Mouse (Mus musculus): ENCODE data around the gene Atp6v0b. TPM values are rescaled to one million over a fixed set of nuclear protein-coding genes. Genes with fewer than 3 reads are reported as not detected.

Atp6v0b gene
- polyA plus RNA-seq, 1 experiment from 2014 or later = 185 TPM

DNA sequence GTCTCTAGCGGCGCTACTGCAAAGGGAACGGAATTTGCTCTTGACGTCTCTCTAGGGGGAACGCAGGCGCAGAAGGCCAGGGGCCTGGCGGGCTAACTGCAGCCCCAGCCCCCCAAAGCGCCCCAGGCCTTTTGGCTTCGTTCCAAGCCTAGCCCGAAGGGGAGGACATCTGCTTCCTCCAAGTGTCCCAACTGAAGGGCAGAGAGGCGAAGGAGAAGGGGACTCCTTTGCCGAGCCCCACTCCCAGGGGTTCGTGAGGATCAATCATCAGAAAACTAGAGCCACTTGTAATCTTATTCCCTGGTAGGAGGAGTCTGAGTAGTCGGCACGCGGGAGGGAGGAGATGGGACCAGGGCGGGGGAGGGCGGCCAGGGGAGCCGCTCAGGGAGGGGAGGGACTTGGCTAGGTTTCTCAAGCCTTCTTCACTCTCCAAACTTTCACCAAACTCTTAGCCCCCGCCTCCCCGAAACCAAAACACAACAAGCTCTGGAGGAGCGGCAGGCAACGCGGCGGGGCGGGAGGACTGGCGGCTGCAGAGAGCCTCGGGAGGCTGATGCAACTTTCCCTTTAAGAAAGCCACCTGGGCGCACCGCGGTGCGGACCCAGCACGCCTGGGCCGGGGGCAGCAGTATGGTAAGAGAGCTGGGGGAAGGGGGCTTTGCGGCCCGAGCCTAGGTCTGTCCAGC is 52.1 kb downstream of the Atp6v0b start:
- Histone ChIP-seq H3K4me1 (peaks cover 32% of the 10 kb centered on the region), H3K4me3 (peak overlapping the region; percentile 73), H3K9ac (peak overlapping the region; percentile 76), H3K27ac (peak overlapping the region; percentile 86), H3K27me3 (no peaks in the 10 kb centered on the region), H3K9me3 (no peaks in the 10 kb centered on the region), H3K36me3 (no peaks in the 10 kb centered on the region), H3K4me2 (peak overlapping the region; percentile 96)
- 2% methylated on average over 36 of the region's 36 CpGs for WGBS
- ATAC-seq (ENCODE audit: borderline replicate concordance, extremely low read depth, low FRiP score, low TSS enrichment) = peak; percentile 68

DNA sequence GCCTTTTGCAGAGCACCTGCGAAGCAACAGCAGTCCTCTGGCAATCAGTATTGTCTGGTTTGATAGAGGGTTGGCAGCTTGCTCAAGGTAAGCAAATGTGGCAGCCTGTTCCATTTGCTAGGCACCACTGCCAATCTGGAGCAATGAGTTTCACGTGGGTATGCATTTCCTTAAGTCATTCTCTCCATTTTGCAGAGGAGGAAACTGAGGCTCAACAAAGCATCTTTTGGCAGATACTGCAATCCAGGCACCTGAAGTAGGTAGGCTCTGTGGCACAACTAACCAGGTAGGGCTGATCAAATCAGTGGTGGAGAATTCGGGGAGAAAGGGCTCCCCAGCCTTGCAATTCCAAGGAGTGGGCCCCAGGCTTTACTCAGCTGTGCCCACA is 52.7 kb downstream of the Atp6v0b start, which contains the start of gene Slc6a9:
Gene Slc6a9, plus strand, starts transcription at position 50 of the 388 bp plus-strand sequence.
- no peak for ATAC-seq (ENCODE audit: borderline replicate concordance, extremely low read depth, low FRiP score, low TSS enrichment)
- no peaks in the 10 kb centered on the region for H3K27me3 ChIP-seq

More for the DNA sequence above, 52.7 kb downstream of the Atp6v0b start, which contains the start of gene Slc6a9:
- Histone ChIP-seq H3K4me1 (peaks cover 37% of the 10 kb centered on the region), H3K9me3 (no peaks in the 10 kb centered on the region), H3K4me2 (peak within 1 kb of the TSS; percentile 96), H3K9ac (peak within 1 kb of the TSS; percentile 76), H3K27ac (peak within 1 kb of the TSS; percentile 86), H3K36me3 (no peaks in the 10 kb centered on the region), H3K4me3 (peak within 1 kb of the TSS; percentile 73)
- WGBS = 17% methylated on average over 3 of the region's 3 CpGs

Other genes starting within 250 kb of the Atp6v0b start
- gene Dmap1, start 205.1 kb downstream of the Atp6v0b start, polyA plus RNA-seq (2015; fragmentation: Nextera tagmentation; extraction: Ambion mirVana) = 58.7 and 60.3 TPM in 2 replicates
- gene Gm12845, start 162.9 kb downstream of the Atp6v0b start, polyA plus RNA-seq (2015; fragmentation: Nextera tagmentation; extraction: Ambion mirVana) = not detected in 2 replicates
- gene Klf17, start 121.7 kb downstream of the Atp6v0b start, polyA plus RNA-seq (2015; fragmentation: Nextera tagmentation; extraction: Ambion mirVana) = not detected in 2 replicates
- gene Slc6a9, start 52.8 kb downstream of the Atp6v0b start, polyA plus RNA-seq (2015; fragmentation: Nextera tagmentation; extraction: Ambion mirVana) = 8.0 and 8.9 TPM in 2 replicates
- gene Ccdc24, start 14.8 kb downstream of the Atp6v0b start, polyA plus RNA-seq (2015; fragmentation: Nextera tagmentation; extraction: Ambion mirVana) = 0.73 and 1.9 TPM in 2 replicates
- gene B4galt2, start 3.8 kb downstream of the Atp6v0b start, polyA plus RNA-seq (2015; fragmentation: Nextera tagmentation; extraction: Ambion mirVana) = 16.4 and 16.5 TPM in 2 replicates
- 18.2 and 19.3 TPM in 2 replicates for gene Dph2, start 4.7 kb upstream of the Atp6v0b start, polyA plus RNA-seq (2015; fragmentation: Nextera tagmentation; extraction: Ambion mirVana)
- gene Ipo13, start 27.7 kb upstream of the Atp6v0b start, polyA plus RNA-seq (2015; fragmentation: Nextera tagmentation; extraction: Ambion mirVana) = 37.9 and 41.2 TPM in 2 replicates
- gene Artn, start 42.4 kb upstream of the Atp6v0b start, polyA plus RNA-seq (2015; fragmentation: Nextera tagmentation; extraction: Ambion mirVana) = 3.1 and 3.2 TPM in 2 replicates
- 8.1 and 9.1 TPM in 2 replicates for gene St3gal3, start 247.6 kb upstream of the Atp6v0b start, polyA plus RNA-seq (2015; fragmentation: Nextera tagmentation; extraction: Ambion mirVana)

All from lung, embryonic 15.5 days (tissue).